Mouse (Mus musculus): ENCODE results near the gene Tbc1d14. TPM values are rescaled to one million over a fixed set of nuclear protein-coding genes. Genes with fewer than 3 reads are reported as not detected.

The Tbc1d14 gene
- total RNA-seq, 2 experiments from 2014 or later = 34.4 to 57.2 TPM

Other genes starting within 250 kb of the Tbc1d14 start
- 10 to 100 TPM; 14.2 to 30.4 TPM for gene Sorcs2, start 195.1 kb downstream of the Tbc1d14 start, total RNA-seq (2021)
- 10 to 100 TPM; 76.2 to 79.3 TPM for gene Grpel1, start 128.3 kb downstream of the Tbc1d14 start, total RNA-seq (2021)
- gene Tada2b, start 109.0 kb downstream of the Tbc1d14 start, total RNA-seq (2021) = 10 to 100 TPM; 35.0 to 39.6 TPM
- gene Ccdc96, start 108.7 kb downstream of the Tbc1d14 start, total RNA-seq (2021) = under 1 TPM; 0.17 to 0.45 TPM
- 10 to 100 TPM; 73.9 to 87.5 TPM for gene D5Ertd579e, start 102.7 kb upstream of the Tbc1d14 start, total RNA-seq (2021)
- gene Bloc1s4, start 155.4 kb upstream of the Tbc1d14 start, total RNA-seq (2021) = 10 to 100 TPM; 27.0 to 35.8 TPM
- 100 to 1,000 TPM; 581 to 655 TPM for gene Mrfap1, start 203.5 kb upstream of the Tbc1d14 start, total RNA-seq (2021)
- gene Man2b2, start 237.4 kb upstream of the Tbc1d14 start, total RNA-seq (2021) = 10 to 100 TPM; 53.6 to 57.2 TPM